Mouse (Mus musculus): Measurements from ENCODE around the gene Ptprs.

DNA sequence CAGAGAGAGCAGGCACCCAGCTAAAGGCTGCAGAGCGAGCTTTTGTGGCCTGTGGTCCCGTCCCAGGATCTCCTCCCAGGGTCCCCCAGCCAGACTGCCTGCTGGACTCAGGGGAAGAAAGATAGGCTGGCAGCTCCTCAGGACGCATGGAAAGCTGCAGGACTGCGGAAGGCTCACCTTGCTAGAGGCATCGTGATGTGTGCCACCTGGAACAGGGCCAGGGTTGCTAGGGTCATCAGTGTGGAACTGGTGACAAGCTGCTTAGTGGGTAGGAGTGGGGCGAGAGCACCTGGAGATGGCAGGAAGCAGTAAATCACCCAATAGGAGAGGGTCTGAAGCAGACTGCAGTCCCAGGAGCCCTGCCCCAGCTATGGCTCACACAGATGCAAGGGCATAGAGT is 88.7 kb downstream of the Ptprs start:
- TF ChIP-seq POLR2A (IDR thresholded peaks at IDR 0.05; ENCODE audit: low read depth, low read length), result no peak
- TF ChIP-seq CTCF (IDR thresholded peaks at IDR 0.05; ENCODE audit: extremely low read depth, insufficient read depth, insufficient read length, insufficient replicate concordance), result no peak

Measured in spleen, adult 2 months (tissue).